Mouse (Mus musculus) heart, postnatal 10 days (tissue): Measurements from ENCODE around the gene Grin2b. TPM values are rescaled to one million over a fixed set of nuclear protein-coding genes. Genes with fewer than 3 reads are reported as not detected.
A peak's percentile ranks its signal among the peaks of the same experiment; 100 is the strongest.
"Not testable (repeated sequence)": the region's sequence is repeated elsewhere in the genome, so short reads cannot be mapped to it uniquely, and the experiment has no call there.

ENCODE experiments used
- DNase-seq, 2 experiments: peaks; one replicate each; pipeline ENCODE4 v3.0.0; 2021
- intact Hi-C: fragments of 180-260 bp; cut with DNase I; formaldehyde crosslinking; loops from one replicate; pipeline ENCODE4 v1.15.1; 2025
- microRNA-seq, 2 experiments: library from miRNA; unstranded; fragments of <30 nt; microRNA quantifications; one replicate each; pipeline ENCODE4 v1.2.0; 2022
- total RNA-seq, 2 experiments: library from RNA; stranded (reverse); gene quantifications; 2 replicates each; pipeline ENCODE4 v1.2.3; 2021

Gene Grin2b
- total RNA-seq, 2 experiments from 2014 or later = under 0.01 TPM; not detected in 1

DNA sequence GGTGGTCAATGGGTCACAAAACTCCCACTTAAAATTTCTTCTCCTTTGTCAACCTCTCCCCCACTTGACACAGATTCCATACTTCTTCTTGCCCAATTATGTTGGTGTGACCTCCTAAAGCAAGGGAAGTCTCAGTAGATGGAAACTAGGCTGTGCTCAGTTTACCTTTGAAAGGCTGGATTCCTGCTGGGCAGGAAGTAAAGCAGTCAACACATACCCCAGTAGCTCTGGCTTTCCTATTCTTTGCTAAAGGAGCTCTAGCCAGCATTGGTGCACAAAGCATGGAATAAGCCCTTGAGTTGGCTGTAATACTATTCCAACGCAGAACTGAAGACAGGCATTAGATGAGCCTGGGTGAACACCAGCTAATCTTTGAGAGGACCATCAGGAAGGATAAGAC, 459.1 kb downstream of the Grin2b start:
- intact Hi-C loops = no loop called here

GRCm38 (mm10) chr6:135713716-135714115, 459.6 kb downstream of the Grin2b start:
- no peak for DNase-seq
- intact Hi-C loops = no loop called here

More for the DNA sequence above, 459.1 kb downstream of the Grin2b start:
- no peak for DNase-seq

DNA sequence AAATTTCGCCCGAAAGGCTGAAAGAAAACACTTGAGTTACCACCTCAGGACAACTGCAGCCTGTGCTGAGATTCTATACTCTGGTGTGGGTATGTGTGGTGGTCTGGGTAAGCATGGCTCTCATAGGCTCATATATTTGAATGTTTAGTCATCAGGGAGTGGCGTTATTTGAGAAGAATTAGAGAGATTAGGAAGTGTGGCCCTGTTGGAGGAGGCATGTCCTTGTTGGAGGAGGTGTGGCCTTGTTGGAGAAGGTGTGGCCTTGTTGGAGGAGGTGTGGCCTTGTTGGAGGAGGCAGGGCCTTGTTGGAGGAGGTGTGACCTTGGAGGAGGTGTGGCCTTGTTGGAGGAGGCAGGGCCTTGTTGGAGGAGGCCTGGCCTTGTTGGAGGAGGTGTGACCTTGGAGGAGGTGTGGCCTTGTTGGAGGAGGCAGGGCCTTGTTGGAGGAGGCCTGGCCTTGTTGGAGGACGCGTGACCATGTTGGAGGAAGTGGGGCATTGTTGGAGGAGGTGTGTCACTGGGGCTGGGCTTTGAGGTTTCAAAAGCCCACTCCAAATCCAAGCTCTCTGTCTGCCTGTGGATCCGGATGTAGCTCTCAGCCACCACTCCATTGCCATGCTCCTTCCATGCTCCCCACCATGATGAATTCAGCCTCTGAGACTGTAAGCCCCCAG, 466.3 kb downstream of the Grin2b start:
- intact Hi-C loops, DNase-seq: not testable (repeated sequence)

DNA sequence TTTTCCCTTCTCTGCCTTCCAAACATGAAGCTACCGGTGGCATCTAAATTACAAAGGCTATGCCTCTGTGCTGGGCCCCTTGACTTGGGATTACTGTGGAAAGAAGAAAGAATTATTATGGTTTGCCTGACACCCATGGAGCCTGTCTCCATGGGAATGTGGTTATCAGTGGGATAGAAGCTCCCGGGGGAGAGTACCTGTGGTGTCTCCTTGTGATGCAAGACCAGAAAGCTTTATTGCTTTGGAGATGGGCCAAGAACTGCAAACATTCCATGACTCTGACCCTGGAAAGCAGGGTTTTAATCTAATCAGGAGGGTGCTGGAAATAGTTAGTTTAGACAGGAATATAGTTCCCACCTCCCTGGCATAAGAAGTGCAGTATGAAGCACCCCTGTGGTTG, 469.7 kb downstream of the Grin2b start:
- DNase-seq = no peak
- intact Hi-C loops = no loop called here

GRCm38 (mm10) chr6:135701361-135701760, 471.9 kb downstream of the Grin2b start:
- intact Hi-C loops = no loop called here
- DNase-seq = no peak

DNA sequence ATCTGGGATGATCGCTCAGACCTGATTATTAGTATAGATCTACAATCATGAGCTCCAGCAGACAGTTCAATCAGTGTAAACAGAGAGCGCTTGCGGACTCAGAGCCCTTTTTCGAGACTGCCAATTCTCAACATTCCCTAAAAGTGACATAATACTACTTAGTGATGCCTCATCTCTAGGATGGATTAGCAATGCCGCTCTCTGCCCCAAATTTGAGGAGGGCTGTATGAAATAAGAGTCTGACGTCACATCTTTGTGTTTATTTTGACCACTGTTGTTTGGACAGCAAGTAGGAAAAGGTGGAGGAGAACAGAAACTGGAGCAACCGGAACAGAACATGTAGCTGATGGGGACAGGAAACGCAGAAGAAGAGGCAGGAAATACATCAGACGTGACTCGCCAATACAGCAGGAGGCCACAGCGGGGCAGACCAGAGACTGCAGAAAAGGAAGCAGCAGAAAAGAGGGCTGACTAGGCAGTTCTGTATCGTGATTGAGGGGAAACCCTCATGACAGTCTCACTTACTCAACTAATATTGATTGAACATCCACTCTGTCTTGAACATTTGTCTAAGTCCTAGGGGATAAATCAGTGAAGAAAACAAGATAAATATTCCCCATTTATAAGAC, 472.5 kb downstream of the Grin2b start:
- no peak for DNase-seq
- intact Hi-C loops = no loop called here

DNA sequence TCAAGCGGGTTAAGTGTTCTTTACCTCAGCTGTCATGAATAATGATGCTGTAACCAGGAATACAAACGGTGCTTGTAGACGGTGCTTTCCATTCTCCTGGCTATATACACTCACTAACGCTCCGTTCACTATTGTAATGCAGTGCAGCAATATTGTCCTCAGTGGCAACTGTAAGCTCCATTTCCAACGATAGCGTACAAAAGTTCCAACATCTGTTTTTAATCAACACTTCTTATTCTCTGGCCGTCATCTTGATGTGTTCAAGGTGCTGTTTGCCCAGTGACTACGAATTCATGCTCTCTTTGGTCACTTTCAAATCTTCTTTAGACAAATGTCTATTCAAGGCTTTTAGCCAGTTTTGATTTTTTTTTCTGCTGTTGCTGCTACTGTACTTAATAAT, 480.8 kb downstream of the Grin2b start:
- intact Hi-C loops = no loop called here
- peak; percentile 22 to 26 for DNase-seq

DNA sequence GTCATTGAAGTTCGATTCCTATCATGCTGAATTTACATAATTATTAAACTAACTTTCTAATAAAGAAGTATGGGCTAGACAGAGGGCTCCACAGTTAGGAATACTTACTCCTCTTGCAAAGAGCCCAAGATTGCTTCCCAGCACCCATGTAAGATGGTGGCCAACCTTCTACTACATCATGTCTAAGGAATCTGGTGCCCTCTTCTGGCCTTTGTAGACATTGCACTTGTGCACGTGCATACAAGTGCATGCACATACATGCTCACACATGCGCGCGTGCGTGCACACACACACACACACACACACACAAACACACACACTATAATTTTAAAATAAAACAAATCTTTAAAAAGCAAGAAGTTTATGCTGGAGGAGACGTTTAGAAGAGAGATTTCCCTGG, 481.8 kb downstream of the Grin2b start:
- DNase-seq = no peak
- intact Hi-C loops = no loop called here

- intact Hi-C loops = no loop called here
- peak; percentile 18 to 30 for DNase-seq
Measured at GRCm38 (mm10) chr6:135687926-135688325, 485.4 kb downstream of the Grin2b start.

GRCm38 (mm10) chr6:135684206-135684605, 489.1 kb downstream of the Grin2b start:
- intact Hi-C loops = no loop called here
- no peak for DNase-seq

- intact Hi-C loops, DNase-seq: not testable (repeated sequence)
Measured at GRCm38 (mm10) chr6:135681423-135681822, 491.9 kb downstream of the Grin2b start.

- intact Hi-C loops = no loop called here
- no peak for DNase-seq
Measured at GRCm38 (mm10) chr6:135680105-135680710, 493.1 kb downstream of the Grin2b start.

- DNase-seq = no peak
- intact Hi-C loops = no loop called here
Measured at GRCm38 (mm10) chr6:135674380-135674779, 498.9 kb downstream of the Grin2b start.

DNA sequence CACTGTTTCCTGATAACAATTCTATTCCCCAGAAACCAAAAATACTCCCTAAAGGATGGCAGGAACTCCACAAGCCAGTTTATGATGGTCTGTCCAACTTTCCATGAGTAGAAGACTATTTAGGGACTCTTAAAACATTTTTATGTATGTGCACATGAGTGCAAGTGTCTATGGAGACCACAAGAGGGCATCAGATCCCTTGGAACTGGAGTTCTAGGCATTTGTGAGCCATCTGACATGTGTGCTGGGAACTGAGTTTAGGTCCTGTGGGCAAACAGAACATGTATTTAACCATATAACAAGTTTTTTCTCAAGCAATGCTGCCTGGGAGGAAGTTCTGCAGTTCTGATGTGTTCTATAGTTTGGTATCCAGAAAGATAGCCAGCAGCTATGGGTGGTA, 501.3 kb downstream of the Grin2b start:
- intact Hi-C loops = no loop called here
- DNase-seq = no peak

Small RNA genes within 50 kb of the gene (microRNA-seq; reads per million reads assigned to microRNA genes)
- 0 reads per million in 2 experiments for gene Gm22892

Other genes with a start within 250 kb of the Grin2b start
- not detected for gene Gm8994, start 154.0 kb upstream of the Grin2b start, total RNA-seq
- gene E330021D16Rik, start 242.1 kb upstream of the Grin2b start, total RNA-seq = not detected